Mouse (Mus musculus): ENCODE results near the gene Ntn3. TPM values are rescaled to one million over a fixed set of nuclear protein-coding genes. Genes with fewer than 3 reads are reported as not detected.

Ntn3 gene
- polyA plus RNA-seq, 1 experiment from 2014 or later: 9.5 TPM

- 72% methylated on average over 4 of the region's 4 CpGs for WGBS
- Histone ChIP-seq H3K4me1 (ENCODE audit: control insufficient read depth, insufficient read depth, low read length) (peaks cover 4% of the 10 kb centered on the region; the same call in 1 of the 2 replicates), H3K4me2 (ENCODE audit: low read depth, severe bottlenecking) (no peak overlapping the region)
These were observed 17.9 kb downstream of the Ntn3 start for GRCm38 (mm10) chr17:24191481-24191880.

GRCm38 (mm10) chr17:24190934-24191333 lies 18.4 kb downstream of the Ntn3 start:
- Histone ChIP-seq H3K4me3 (ENCODE audit: low read depth, low read length) (no peak overlapping the region), H3K4me2 (ENCODE audit: low read depth, severe bottlenecking) (no peak overlapping the region), H3K9me3 (ENCODE audit: control insufficient read depth, low read length) (no peaks in the 10 kb centered on the region), H3K36me3 (ENCODE audit: control insufficient read depth, insufficient read depth, low read length) (no peaks in the 10 kb centered on the region), H3K27me3 (ENCODE audit: control insufficient read depth, insufficient read depth, low read length) (no peaks in the 10 kb centered on the region), H3K27ac (replicated peaks; ENCODE audit: low read depth, low read length) (no peak overlapping the region), H3K9ac (ENCODE audit: low read length) (no peak overlapping the region), H3K4me1 (ENCODE audit: control insufficient read depth, insufficient read depth, low read length) (peaks cover 4% of the 10 kb centered on the region; the same call in 1 of the 2 replicates)
- ATAC-seq (ENCODE audit: insufficient number of reproducible peaks, low FRiP score, low TSS enrichment, low read depth) (no peak), DNase-seq (ENCODE audit: low spot score) (no peak)
- WGBS: 85% methylated on average over 2 of the region's 2 CpGs

More at GRCm38 (mm10) chr17:24191481-24191880, 17.9 kb downstream of the Ntn3 start:
- DNase-seq (ENCODE audit: low spot score) (no peak), ATAC-seq (ENCODE audit: insufficient number of reproducible peaks, low FRiP score, low TSS enrichment, low read depth) (no peak)
- H3K27ac ChIP-seq (replicated peaks; ENCODE audit: low read depth, low read length): no peak overlapping the region
- no peak overlapping the region for H3K9ac ChIP-seq (ENCODE audit: low read length)
- no peaks in the 10 kb centered on the region for H3K27me3 ChIP-seq (ENCODE audit: control insufficient read depth, insufficient read depth, low read length)
- no peaks in the 10 kb centered on the region for H3K9me3 ChIP-seq (ENCODE audit: control insufficient read depth, low read length)
- H3K4me3 ChIP-seq (ENCODE audit: low read depth, low read length): no peak overlapping the region
- no peaks in the 10 kb centered on the region for H3K36me3 ChIP-seq (ENCODE audit: control insufficient read depth, insufficient read depth, low read length)

GRCm38 (mm10) chr17:24174259-24174658 lies 35.1 kb downstream of the Ntn3 start:
- no peaks in the 10 kb centered on the region for H3K27me3 ChIP-seq (ENCODE audit: control insufficient read depth, insufficient read depth, low read length)
- H3K27ac ChIP-seq (replicated peaks; ENCODE audit: low read depth, low read length): no peak overlapping the region
- H3K9me3 ChIP-seq (ENCODE audit: control insufficient read depth, low read length): no peaks in the 10 kb centered on the region
- WGBS: 85% methylated on average over 3 of the region's 3 CpGs
- no peak for ATAC-seq (ENCODE audit: insufficient number of reproducible peaks, low FRiP score, low TSS enrichment, low read depth)
- DNase-seq (ENCODE audit: low spot score): no peak
- 0 out of 2 replicates have a peak, but pooled peaks cover 4% of the 10 kb centered on the region for H3K4me1 ChIP-seq (ENCODE audit: control insufficient read depth, insufficient read depth, low read length)
- no peak overlapping the region for H3K4me2 ChIP-seq (ENCODE audit: low read depth, severe bottlenecking)
- no peaks in the 10 kb centered on the region for H3K36me3 ChIP-seq (ENCODE audit: control insufficient read depth, insufficient read depth, low read length)
- H3K9ac ChIP-seq (ENCODE audit: low read length): no peak overlapping the region
- no peak overlapping the region for H3K4me3 ChIP-seq (ENCODE audit: low read depth, low read length)

- DNase-seq (ENCODE audit: low spot score) (peak; percentile 79), ATAC-seq (ENCODE audit: insufficient number of reproducible peaks, low FRiP score, low TSS enrichment, low read depth) (no peak)
- Histone ChIP-seq H3K9ac (ENCODE audit: low read length) (no peak overlapping the region), H3K27me3 (ENCODE audit: control insufficient read depth, insufficient read depth, low read length) (no peaks in the 10 kb centered on the region), H3K9me3 (ENCODE audit: control insufficient read depth, low read length) (no peaks in the 10 kb centered on the region), H3K27ac (replicated peaks; ENCODE audit: low read depth, low read length) (no peak overlapping the region), H3K4me3 (ENCODE audit: low read depth, low read length) (no peak overlapping the region), H3K4me1 (ENCODE audit: control insufficient read depth, insufficient read depth, low read length) (0 out of 2 replicates have a peak, but pooled peaks cover 4% of the 10 kb centered on the region), H3K36me3 (ENCODE audit: control insufficient read depth, insufficient read depth, low read length) (no peaks in the 10 kb centered on the region), H3K4me2 (ENCODE audit: low read depth, severe bottlenecking) (no peak overlapping the region)
- WGBS: 7% methylated on average over 3 of the region's 3 CpGs
These were observed 35.9 kb downstream of the Ntn3 start for GRCm38 (mm10) chr17:24173423-24173822.

- H3K9ac ChIP-seq (ENCODE audit: low read length): no peak overlapping the region
- no peak overlapping the region for H3K4me2 ChIP-seq (ENCODE audit: low read depth, severe bottlenecking)
- WGBS: 85% methylated on average over 4 of the region's 4 CpGs
- no peak overlapping the region for H3K4me3 ChIP-seq (ENCODE audit: low read depth, low read length)
- no peaks in the 10 kb centered on the region for H3K27me3 ChIP-seq (ENCODE audit: control insufficient read depth, insufficient read depth, low read length)
- DNase-seq (ENCODE audit: low spot score) (no peak), ATAC-seq (ENCODE audit: insufficient number of reproducible peaks, low FRiP score, low TSS enrichment, low read depth) (no peak)
- peaks cover 11% of the 10 kb centered on the region for H3K4me1 ChIP-seq (ENCODE audit: control insufficient read depth, insufficient read depth, low read length)
- H3K9me3 ChIP-seq (ENCODE audit: control insufficient read depth, low read length): no peaks in the 10 kb centered on the region
- H3K27ac ChIP-seq (replicated peaks; ENCODE audit: low read depth, low read length): no peak overlapping the region
- peaks cover 8% of the 10 kb centered on the region; the same call in 1 of the 2 replicates for H3K36me3 ChIP-seq (ENCODE audit: control insufficient read depth, insufficient read depth, low read length)
These were observed 37.6 kb downstream of the Ntn3 start for GRCm38 (mm10) chr17:24171738-24172137.

- 83% methylated on average over 5 of the region's 5 CpGs for WGBS
- Histone ChIP-seq H3K9ac (ENCODE audit: low read length) (no peak overlapping the region), H3K4me1 (ENCODE audit: control insufficient read depth, insufficient read depth, low read length) (peaks cover 11% of the 10 kb centered on the region), H3K27ac (replicated peaks; ENCODE audit: low read depth, low read length) (no peak overlapping the region), H3K36me3 (ENCODE audit: control insufficient read depth, insufficient read depth, low read length) (peaks cover 9% of the 10 kb centered on the region; the same call in 1 of the 2 replicates), H3K27me3 (ENCODE audit: control insufficient read depth, insufficient read depth, low read length) (no peaks in the 10 kb centered on the region), H3K9me3 (ENCODE audit: control insufficient read depth, low read length) (no peaks in the 10 kb centered on the region), H3K4me2 (ENCODE audit: low read depth, severe bottlenecking) (no peak overlapping the region), H3K4me3 (ENCODE audit: low read depth, low read length) (no peak overlapping the region)
- DNase-seq (ENCODE audit: low spot score): no peak
- ATAC-seq (ENCODE audit: insufficient number of reproducible peaks, low FRiP score, low TSS enrichment, low read depth): no peak
These were observed 38.6 kb downstream of the Ntn3 start for GRCm38 (mm10) chr17:24170729-24171128.

GRCm38 (mm10) chr17:24170125-24170524 lies 39.2 kb downstream of the Ntn3 start:
- Histone ChIP-seq H3K4me1 (ENCODE audit: control insufficient read depth, insufficient read depth, low read length) (peaks cover 11% of the 10 kb centered on the region), H3K9me3 (ENCODE audit: control insufficient read depth, low read length) (no peaks in the 10 kb centered on the region), H3K4me2 (ENCODE audit: low read depth, severe bottlenecking) (peak overlapping the region; percentile 86), H3K36me3 (ENCODE audit: control insufficient read depth, insufficient read depth, low read length) (peaks cover 9% of the 10 kb centered on the region; the same call in 1 of the 2 replicates), H3K27me3 (ENCODE audit: control insufficient read depth, insufficient read depth, low read length) (no peaks in the 10 kb centered on the region), H3K4me3 (ENCODE audit: low read depth, low read length) (peak overlapping the region; percentile 91), H3K27ac (replicated peaks; ENCODE audit: low read depth, low read length) (peak overlapping the region; percentile 93; the same call in 1 of the 2 replicates), H3K9ac (ENCODE audit: low read length) (peak overlapping the region; percentile 95)
- ATAC-seq (ENCODE audit: insufficient number of reproducible peaks, low FRiP score, low TSS enrichment, low read depth): no peak
- WGBS: 73% methylated on average over 3 of the region's 3 CpGs
- no peak for DNase-seq (ENCODE audit: low spot score)

- peak within 1 kb of the TSS; percentile 91 for H3K4me3 ChIP-seq (ENCODE audit: low read depth, low read length)
- no peaks in the 10 kb centered on the region for H3K27me3 ChIP-seq (ENCODE audit: control insufficient read depth, insufficient read depth, low read length)
- peaks cover 11% of the 10 kb centered on the region; the same call in 1 of the 2 replicates for H3K36me3 ChIP-seq (ENCODE audit: control insufficient read depth, insufficient read depth, low read length)
- H3K27ac ChIP-seq (replicated peaks; ENCODE audit: low read depth, low read length): peak within 1 kb of the TSS; percentile 93
- under 1% methylated on average over 58 of the region's 58 CpGs for WGBS
- H3K9me3 ChIP-seq (ENCODE audit: control insufficient read depth, low read length): no peaks in the 10 kb centered on the region
- peak; percentile 96 for DNase-seq (ENCODE audit: low spot score)
- H3K4me1 ChIP-seq (ENCODE audit: control insufficient read depth, insufficient read depth, low read length): peaks cover 11% of the 10 kb centered on the region
- peak within 1 kb of the TSS; percentile 95 for H3K9ac ChIP-seq (ENCODE audit: low read length)
- peak; percentile 84 for ATAC-seq (ENCODE audit: insufficient number of reproducible peaks, low FRiP score, low TSS enrichment, low read depth)
- H3K4me2 ChIP-seq (ENCODE audit: low read depth, severe bottlenecking): peak within 1 kb of the TSS; percentile 86
These were observed 39.8 kb downstream of the Ntn3 start, which contains the start of gene Atp6v0c for GRCm38 (mm10) chr17:24169317-24170065. TSS of gene Atp6v0c (minus strand) at chr17:24169702.
